ENCODE assay signal across 17 mouse cellular contexts in the genomic region with DNA sequence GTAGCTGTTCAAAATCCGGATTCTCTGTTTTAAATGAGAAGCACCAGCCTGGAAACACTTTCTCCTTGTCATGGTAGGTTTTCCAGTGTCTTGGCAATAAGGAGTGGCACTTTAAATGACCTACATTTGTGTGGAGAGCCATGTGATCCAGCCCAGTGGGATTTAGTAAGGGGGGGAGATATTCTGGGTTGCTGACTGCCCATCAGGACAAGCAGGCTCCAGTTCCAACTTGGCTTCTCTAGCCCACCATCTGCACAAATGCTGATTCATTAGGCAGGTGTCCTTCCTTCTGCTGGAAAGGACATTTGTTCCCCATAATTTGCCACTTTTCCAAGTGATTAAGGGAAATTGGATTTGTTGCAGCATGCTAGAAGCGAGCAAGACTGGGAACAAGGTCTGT.
DNase-seq lines count a peak whose midpoint lies in the region; ATAC-seq and TF ChIP-seq lines count a peak whose summit lies in the region.
"Had no signal": no experiment of that assay in that cellular context is flagged by ENCODE, and none has a peak within 500 bp of the region (broad histone marks: within the 10 kb centered on the region; RNA-seq: fewer than 3 reads in every experiment).

No protein-coding gene starts in this region.

- peak; percentile 74 for DNase-seq in gastrocnemius, adult 18-20 months (ENCODE audit: low spot score)
- DNase-seq in gastrocnemius, postnatal 4 days (ENCODE audit: low spot score in 2 of 2), result no peak
- peak; percentile 37 for DNase-seq in MN1 (ENCODE audit: low spot score)
- DNase-seq in cerebellum, adult 11-12 months, result peak; percentile 93
- DNase-seq in forebrain, postnatal 0 days, result peak; percentile 54
- no peak for DNase-seq in lung, postnatal 10 days
- DNase-seq: heart, postnatal 4 days; kidney, adult 9 months; liver, postnatal 0 days; right cerebral cortex, adult 18-20 months; thymus, postnatal 14 days had no signal

- no peak overlapping the region for H3K27ac ChIP-seq in forebrain, postnatal 0 days (ENCODE audit: low read depth, low read length)
- H3K27ac ChIP-seq in intestine, postnatal 0 days (ENCODE audit: low read depth, low read length), result no peak overlapping the region
- H3K27ac ChIP-seq: heart, embryonic 10.5 days; limb, embryonic 13.5 days; midbrain, embryonic 15.5 days had no signal

- H3K27me3 ChIP-seq in forebrain, postnatal 0 days (ENCODE audit: insufficient read depth, low read length), result no peaks in the 10 kb centered on the region
- H3K27me3 ChIP-seq in intestine, postnatal 0 days (replicated peaks; ENCODE audit: control insufficient read depth, insufficient read depth, low read length), result no peaks in the 10 kb centered on the region
- H3K27me3 ChIP-seq: limb, embryonic 13.5 days; midbrain, embryonic 15.5 days had no signal

- H3K9me3 ChIP-seq in forebrain, postnatal 0 days (ENCODE audit: low read length), result no peaks in the 10 kb centered on the region
- no peaks in the 10 kb centered on the region for H3K9me3 ChIP-seq in intestine, postnatal 0 days (ENCODE audit: control insufficient read depth)
- H3K9me3 ChIP-seq: G1E; heart, embryonic 10.5 days; limb, embryonic 13.5 days; midbrain, embryonic 15.5 days had no signal

- H3K4me1 ChIP-seq in forebrain, postnatal 0 days (ENCODE audit: insufficient read depth), result peaks cover 10% of the 10 kb centered on the region
- H3K4me1 ChIP-seq in intestine, postnatal 0 days (replicated peaks; ENCODE audit: control insufficient read depth, insufficient read depth, low read length), result no peaks in the 10 kb centered on the region
- H3K4me1 ChIP-seq: heart, embryonic 10.5 days; limb, embryonic 13.5 days had no signal

- peak; percentile 71 for ATAC-seq in forebrain, postnatal 0 days
- no peak for ATAC-seq in intestine, postnatal 0 days
- ATAC-seq in granulocyte monocyte progenitor cell, adult 5-6 weeks (replicated peaks; ENCODE audit: poor library complexity, severe bottlenecking), result no peak
- ATAC-seq: liver, postnatal 0 days; midbrain, embryonic 15.5 days had no signal

- no peak overlapping the region for H3K4me2 ChIP-seq in forebrain, postnatal 0 days (ENCODE audit: low read depth)
- no peak overlapping the region for H3K4me2 ChIP-seq in intestine, postnatal 0 days (replicated peaks; ENCODE audit: low read depth)
- H3K4me2 ChIP-seq: limb, embryonic 13.5 days; midbrain, embryonic 15.5 days had no signal

- WGBS in forebrain, postnatal 0 days, result 37% methylated on average over 2 of the region's 2 CpGs
- WGBS in intestine, postnatal 0 days, result 79% methylated on average over 2 of the region's 2 CpGs

- H3K36me3 ChIP-seq in forebrain, postnatal 0 days (ENCODE audit: insufficient read depth), result no peaks in the 10 kb centered on the region
- no peaks in the 10 kb centered on the region for H3K36me3 ChIP-seq in intestine, postnatal 0 days (ENCODE audit: control insufficient read depth, insufficient read depth)
- H3K36me3 ChIP-seq: G1E; heart, embryonic 10.5 days; limb, embryonic 13.5 days; midbrain, embryonic 15.5 days had no signal

- TF ChIP-seq CTCF in forebrain, postnatal 0 days (IDR thresholded peaks at IDR 0.05; ENCODE audit: low read depth), result no peak
- TF ChIP-seq CTCF in intestine, postnatal 0 days (IDR thresholded peaks at IDR 0.05; ENCODE audit: low read depth), result no peak

- no peak overlapping the region for H3K4me3 ChIP-seq in forebrain, postnatal 0 days (ENCODE audit: low read depth, low read length)
- no peak overlapping the region for H3K4me3 ChIP-seq in intestine, postnatal 0 days (ENCODE audit: low read depth, low read length)
- H3K4me3 ChIP-seq: heart, embryonic 10.5 days; limb, embryonic 13.5 days; midbrain, embryonic 15.5 days had no signal

- no peak overlapping the region for H3K9ac ChIP-seq in forebrain, postnatal 0 days
- no peak overlapping the region for H3K9ac ChIP-seq in intestine, postnatal 0 days (ENCODE audit: low read depth, low read length)
- H3K9ac ChIP-seq: limb, embryonic 13.5 days; liver, postnatal 0 days; midbrain, embryonic 15.5 days had no signal

Comparison
In these comparisons a context has a peak if more than half of its experiments do, and no peak if none do; other contexts are left out.
1. DNase-seq: peak in gastrocnemius, adult 18-20 months (single experiment), MN1 (single experiment), cerebellum, adult 11-12 months (single experiment) and forebrain, postnatal 0 days (single experiment); none in gastrocnemius, postnatal 4 days (0 of 2) and lung, postnatal 10 days (single experiment).